Mouse (Mus musculus): ENCODE data around the gene Rere.

The Rere gene

DNA sequence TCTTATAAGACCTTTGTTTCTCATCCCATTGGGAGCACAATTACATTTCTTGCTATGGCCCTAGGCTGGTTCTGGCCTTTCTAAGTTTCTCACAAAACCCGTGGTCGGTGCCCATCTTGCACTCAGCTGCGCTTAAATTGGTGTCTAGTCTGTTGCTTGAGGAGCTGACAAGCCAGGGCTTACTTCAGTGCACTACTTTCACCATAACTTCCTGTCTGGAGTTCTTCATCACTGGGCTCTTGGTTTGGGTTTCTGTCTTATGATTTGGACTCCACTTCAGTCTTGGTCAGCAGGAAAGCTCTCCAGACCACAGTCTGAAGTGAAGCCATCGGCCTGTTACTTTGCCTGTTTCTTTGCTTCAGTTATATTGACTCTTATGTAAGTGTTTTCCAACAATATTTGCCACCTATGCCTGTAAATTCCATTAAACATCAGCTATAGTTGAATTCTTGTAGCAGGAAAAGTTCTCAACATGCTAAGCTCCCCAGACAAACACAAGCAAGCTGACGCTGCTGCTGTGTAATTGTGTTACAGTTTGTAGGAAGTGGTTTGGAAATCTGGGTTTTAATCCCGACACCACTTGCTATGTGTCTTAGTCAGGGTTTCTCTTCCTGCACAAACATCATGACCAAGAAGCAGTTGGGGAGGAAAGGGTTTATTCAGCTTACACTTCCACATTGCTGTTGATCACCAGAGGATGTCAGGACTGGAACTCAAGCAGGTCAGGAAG, 59.5 kb downstream of the Rere start:
- DNase-seq (ENCODE audit: extremely low spot score, low read depth, low spot score): no peak

DNA sequence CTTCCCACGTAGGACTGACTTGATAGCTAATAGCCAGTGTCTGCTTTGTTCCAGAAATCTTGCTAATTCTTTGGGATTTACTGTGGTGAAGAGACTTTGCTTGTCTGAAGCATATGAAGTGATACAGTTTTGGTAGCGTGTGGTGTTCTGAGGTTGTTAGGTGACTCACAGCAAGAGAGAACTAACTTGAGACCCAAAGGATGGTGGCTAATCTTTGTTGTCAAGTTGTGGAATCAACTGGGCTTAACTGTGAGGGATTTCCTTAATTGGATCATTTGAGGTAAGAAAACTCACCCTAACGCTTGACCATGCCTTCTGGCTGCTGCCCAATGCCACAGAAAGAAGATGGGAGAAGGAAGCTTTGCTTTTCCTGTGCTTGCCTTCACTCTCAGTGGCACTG, 63.1 kb downstream of the Rere start:
- DNase-seq (ENCODE audit: extremely low spot score, low read depth, low spot score): no peak

GRCm38 (mm10) chr4:150346651-150347386, 65.4 kb downstream of the Rere start:
- DNase-seq (ENCODE audit: extremely low spot score, low read depth, low spot score): no peak

DNA sequence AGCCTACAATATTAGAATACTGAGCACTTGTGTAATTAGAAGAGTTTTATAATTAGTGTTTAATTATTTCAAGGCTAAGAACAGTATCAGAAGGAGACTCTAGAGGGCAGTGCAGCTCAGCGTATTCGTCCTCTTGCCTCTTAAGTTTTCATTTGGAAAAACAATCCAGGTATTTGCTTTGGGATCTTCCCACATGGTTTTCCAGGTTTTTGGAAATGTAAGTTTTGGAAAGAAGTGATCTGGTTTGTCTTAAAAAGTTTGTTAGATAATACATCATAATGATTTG, 65.9 kb downstream of the Rere start:
- no peak for DNase-seq (ENCODE audit: extremely low spot score, low read depth, low spot score)

DNA sequence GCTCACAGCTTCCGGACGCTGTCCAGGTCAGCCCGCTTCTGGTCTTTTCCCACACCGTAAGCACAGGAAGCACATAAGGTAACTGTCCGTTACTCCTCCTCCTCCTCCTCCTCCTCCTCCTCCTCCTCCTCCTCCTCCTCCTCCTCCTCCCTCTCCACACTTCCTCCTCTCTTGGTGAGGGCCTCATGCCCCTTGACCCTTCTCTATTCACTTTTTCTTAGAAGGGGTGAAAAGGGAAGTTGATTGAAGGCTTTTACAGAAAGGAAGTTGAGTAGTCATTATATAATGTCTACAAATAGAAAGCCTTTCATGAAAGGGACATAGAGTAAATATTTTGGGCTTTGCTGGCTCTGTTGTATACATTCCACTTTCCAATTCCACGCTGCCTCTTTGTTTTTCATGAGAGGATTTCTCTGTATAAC, 68.2 kb downstream of the Rere start:
- no peak for DNase-seq (ENCODE audit: extremely low spot score, low read depth, low spot score)

- no peak for DNase-seq (ENCODE audit: extremely low spot score, low read depth, low spot score)
These were observed 70.1 kb downstream of the Rere start for GRCm38 (mm10) chr4:150351419-150352075.

DNA sequence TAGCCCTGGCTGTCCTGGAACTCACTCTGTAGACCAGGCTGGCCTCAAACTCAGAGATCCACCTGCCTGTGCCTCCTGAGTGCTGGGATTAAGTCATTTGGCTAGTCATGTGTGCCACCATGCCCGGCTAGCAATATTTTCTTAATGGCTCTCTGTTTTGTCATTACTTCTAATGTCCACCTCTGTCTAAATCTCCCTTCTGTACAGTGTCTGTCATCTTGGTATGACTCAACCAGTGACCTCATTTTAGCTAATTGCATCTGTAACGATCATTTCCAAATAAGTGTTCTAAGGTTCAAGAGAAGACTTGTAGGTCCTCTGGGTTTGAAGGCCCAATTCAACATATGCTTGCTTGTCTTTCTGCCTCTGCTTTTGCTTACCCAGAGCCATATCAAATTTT, 71.3 kb downstream of the Rere start:
- DNase-seq (ENCODE audit: extremely low spot score, low read depth, low spot score): no peak

GRCm38 (mm10) chr4:150353376-150353900, 72.0 kb downstream of the Rere start:
- DNase-seq (ENCODE audit: extremely low spot score, low read depth, low spot score): no peak

GRCm38 (mm10) chr4:150355801-150356200, 74.4 kb downstream of the Rere start:
- DNase-seq (ENCODE audit: extremely low spot score, low read depth, low spot score): no peak

DNA sequence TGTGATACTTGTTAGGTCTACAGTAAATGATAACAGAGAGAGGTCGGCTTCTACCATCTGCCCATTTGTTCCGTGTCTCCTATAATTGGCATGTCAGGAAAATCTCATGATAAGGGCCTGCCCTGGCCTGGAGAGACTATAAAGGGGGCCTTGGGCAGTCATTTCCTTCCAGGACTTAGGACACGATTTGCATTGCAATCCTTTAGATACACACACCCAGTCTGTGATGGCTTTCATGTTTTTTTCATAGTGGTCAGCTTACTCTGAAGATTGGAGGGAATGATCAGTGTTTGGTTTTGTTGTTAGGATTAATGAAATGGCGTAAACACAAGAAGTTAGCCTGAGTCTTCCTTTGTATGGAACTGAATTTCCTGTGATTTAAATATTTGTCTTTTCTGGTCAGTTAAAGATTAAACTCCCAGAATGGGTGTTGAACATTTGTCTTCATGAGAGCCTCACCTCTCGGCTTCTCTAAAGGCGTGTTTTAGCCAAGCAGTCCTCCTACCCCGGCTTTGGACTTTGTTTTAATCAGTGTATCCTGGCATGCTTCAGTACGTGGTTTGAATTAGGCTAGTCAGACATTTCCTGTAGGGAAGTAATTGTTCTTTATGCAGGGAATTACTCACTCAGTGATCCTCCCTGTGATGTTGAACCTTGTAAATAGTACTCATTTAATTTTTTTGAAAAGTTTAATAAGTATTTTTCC, 80.7 kb downstream of the Rere start:
- DNase-seq (ENCODE audit: extremely low spot score, low read depth, low spot score): no peak

DNA sequence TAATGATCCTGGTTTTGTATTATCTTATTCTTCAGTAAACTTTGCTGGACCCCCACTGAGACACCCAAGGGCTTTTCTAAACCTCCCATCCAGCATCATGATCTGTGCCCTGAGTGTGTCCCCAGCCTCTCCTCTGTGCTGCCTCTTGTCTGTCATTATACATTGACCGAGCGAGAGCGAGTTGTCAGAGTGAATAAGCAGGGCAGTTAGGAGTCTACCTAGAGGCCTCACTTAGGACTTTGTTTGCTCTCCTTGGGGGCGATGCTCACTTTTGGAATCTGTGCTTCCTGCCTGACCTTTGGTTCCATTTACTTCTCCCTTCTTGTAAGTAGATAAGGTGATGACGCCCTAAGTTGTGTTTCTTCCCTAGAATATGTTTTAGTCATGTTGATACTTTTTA, 81.4 kb downstream of the Rere start:
- no peak for DNase-seq (ENCODE audit: extremely low spot score, low read depth, low spot score)

DNA sequence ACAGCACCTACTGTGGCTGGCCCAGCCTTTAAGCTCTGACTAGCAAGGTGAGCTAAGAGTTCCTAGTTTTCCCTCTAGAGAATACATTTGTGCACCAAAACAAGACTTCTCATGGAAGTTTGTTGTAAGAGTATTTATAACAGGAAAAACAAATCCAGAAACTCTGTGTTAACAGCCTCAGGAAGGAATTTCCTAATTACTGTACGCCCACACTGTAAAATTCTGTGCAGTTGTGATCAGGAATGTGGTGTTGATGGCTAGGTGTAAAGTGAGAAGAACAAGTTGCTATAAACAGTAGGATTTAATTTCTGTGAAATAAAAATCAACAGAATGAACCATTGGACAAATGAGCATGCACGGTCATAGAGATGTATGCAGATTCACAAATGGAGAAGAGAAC, 83.3 kb downstream of the Rere start:
- no peak for DNase-seq (ENCODE audit: extremely low spot score, low read depth, low spot score)

- no peak for DNase-seq (ENCODE audit: extremely low spot score, low read depth, low spot score)
These were observed 85.2 kb downstream of the Rere start for GRCm38 (mm10) chr4:150366510-150367208.

DNA sequence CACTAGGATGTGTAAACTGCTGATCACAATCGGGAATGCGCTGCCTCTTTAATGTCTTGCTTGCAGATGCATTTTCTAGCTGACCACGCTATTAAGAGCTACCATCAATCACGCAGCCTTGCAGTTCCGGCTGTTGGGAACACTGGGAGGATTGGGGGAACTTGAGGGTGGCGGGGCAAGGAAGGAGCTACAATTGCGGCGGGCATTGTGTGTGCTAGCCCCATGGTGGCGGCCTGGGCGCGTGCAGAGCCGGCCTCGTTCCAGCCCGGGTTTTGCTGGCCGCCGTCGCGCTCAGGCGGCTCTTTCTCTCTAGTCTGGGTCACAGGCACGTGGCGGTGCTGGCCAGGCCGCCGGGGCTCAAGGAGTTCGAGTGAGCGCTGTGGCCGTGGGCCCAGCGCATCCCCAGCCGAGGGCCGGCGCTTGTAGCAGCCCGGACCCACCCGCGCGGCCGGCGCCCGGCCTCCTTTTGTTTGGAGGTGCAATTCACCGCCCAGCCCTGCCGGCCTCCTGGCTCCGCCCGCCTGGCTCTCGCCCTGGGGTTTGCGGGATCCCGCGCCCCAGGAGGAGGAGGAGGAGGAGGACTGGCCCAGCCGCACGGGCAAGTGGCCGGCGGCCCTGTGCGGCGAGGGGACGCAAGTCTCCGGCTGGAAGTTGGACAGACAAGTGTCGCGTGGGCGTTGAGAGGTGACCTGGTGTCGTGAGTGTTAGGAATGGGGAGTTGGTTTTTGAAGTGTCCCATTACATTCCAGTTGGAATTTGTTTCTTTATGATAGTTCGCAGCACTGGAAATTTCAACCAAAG, 90.3 kb downstream of the Rere start:
- no peak for DNase-seq (ENCODE audit: extremely low spot score, low read depth, low spot score)

DNA sequence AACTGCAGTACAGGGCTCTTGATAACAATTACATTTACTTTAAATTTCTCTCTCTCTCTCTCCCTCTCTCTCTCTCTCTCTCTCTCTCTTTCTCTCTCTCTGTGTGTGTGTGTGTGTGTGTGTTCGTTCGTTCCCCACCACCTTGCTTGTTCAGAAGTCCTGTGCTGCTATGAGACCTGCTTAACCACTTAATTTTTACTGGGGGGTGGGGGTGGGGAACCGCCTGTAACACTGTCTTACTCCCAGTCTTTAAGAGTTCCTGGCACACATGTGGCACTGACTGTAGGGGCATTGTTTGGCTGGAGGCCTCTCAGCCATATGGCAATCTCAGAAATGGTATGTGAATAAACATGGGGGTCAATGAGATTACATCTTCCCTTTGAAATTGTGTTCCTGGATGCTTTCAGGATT, 91.2 kb downstream of the Rere start:
- DNase-seq (ENCODE audit: extremely low spot score, low read depth, low spot score): no peak

DNA sequence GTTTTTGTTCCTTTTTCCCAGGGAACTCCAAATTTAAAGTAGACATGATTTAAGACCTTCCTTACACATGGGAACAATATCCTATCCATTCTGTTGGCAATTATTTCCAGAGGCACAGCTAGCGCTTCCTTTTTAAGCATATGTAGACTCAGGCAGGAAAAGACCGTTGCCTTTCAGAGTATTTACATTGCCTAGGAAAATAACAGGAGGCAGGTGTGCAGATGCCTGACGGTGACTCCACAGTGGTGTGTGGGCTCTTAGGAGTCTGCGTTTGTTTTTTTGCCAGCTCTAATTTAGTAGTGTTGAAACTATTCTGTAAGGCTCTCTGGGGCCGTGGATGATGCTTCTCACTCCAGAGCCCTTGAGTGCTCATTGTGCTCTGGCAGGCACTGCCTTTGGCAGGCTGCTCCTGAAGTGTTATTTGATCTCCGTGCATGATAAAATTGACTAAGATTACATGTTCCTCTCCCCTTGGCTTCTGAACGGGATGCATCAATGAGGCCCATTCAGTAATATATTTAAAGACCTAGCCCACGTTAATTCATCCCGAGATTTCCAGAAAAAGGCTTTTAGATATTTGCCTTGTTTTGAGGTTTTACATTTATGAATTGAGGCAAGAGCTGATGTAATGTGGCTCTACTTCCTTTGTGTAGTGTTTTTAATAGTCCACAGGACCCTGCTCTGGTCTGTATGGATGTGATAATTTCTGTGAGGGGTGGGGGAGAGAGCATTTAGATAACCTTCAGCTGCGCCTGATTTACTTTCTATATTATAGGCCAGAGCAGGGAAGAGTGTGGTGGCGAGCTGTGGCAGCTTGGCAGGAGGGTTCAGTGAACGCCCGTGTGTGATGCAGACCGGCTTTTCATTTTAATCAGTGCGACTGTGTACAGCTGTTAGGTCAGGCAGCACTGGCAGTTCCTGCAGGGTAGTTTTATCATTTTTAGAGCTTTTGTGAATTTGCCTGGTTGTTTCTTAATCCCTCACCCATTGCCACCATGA, 92.0 kb downstream of the Rere start:
- no peak for DNase-seq (ENCODE audit: extremely low spot score, low read depth, low spot score)

GRCm38 (mm10) chr4:150374651-150375447, 93.4 kb downstream of the Rere start:
- no peak for DNase-seq (ENCODE audit: extremely low spot score, low read depth, low spot score)

DNA sequence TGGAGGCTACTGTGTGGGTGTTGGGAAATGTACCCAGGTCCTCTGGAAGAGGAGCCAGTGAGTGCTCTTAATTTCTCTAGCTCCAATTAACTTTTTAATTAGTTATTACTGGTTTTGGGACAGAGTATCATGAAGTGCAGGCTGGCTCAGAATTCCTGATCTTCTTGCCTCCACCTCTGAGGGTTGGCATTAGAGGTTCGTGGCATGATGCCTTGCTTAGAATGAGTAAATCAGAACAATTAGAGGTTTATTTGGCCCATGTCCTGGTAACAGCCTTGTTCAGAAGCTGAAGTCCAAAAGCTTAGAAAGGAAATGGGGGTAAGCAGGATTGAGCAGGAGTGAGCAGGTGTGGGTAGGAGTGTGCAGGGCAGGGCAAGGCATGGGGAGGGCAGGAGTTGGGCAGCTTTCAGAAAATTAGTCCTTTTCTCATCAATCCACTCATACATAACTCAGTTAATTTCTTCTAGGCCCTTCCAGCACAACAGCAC, 94.0 kb downstream of the Rere start:
- DNase-seq (ENCODE audit: extremely low spot score, low read depth, low spot score): no peak

All from hindlimb bud, embryonic 11.5 days (tissue).